Mouse (Mus musculus) left cerebral cortex, postnatal 10 days (tissue): Measurements from ENCODE around the gene Frmd5. TPM values are rescaled to one million over a fixed set of nuclear protein-coding genes. Genes with fewer than 3 reads are reported as not detected.
A peak's percentile ranks its signal among the peaks of the same experiment; 100 is the strongest.
"Not testable (repeated sequence)": the region's sequence is repeated elsewhere in the genome, so short reads cannot be mapped to it uniquely, and the experiment has no call there.

Experiments used
- DNase-seq, 2 experiments: peaks; one replicate each; pipeline ENCODE4 v3.0.0; 2021 to 2022; ENCODE audit warnings: low spot score in 2 of 2, mixed read lengths in 1 of 2; ENCODE audit errors: extremely low spot score in 1 of 2
- intact Hi-C: fragments of 180-260 bp; cut with DNase I; formaldehyde crosslinking; loops from one replicate; pipeline ENCODE4 v1.15.1; 2025
- total RNA-seq, 2 experiments: library from RNA; stranded (reverse); gene quantifications; 2 replicates each; pipeline ENCODE4 v1.2.3; 2021

Gene Frmd5
- 10 to 100 TPM; 44.0 to 46.4 TPM for total RNA-seq

- intact Hi-C loops, result no loop called here
- DNase-seq, result peak; percentile 94 to 95
Measured at GRCm38 (mm10) chr2:121806959-121807653, at the start of gene Frmd5. Gene Frmd5 (minus strand): TSS chr2:121807087.

GRCm38 (mm10) chr2:121853974-121854373 is 47.1 kb upstream of the Frmd5 start:
- intact Hi-C loops, result no loop called here
- no peak for DNase-seq

- intact Hi-C loops, result no loop called here
- no peak for DNase-seq
Measured at GRCm38 (mm10) chr2:121852045-121852444, 45.2 kb upstream of the Frmd5 start.

- no peak for DNase-seq
Measured at GRCm38 (mm10) chr2:121846050-121846449, 39.2 kb upstream of the Frmd5 start.

GRCm38 (mm10) chr2:121842249-121842648 is 35.4 kb upstream of the Frmd5 start:
- DNase-seq, result no peak
- intact Hi-C loops, result no loop called here

More at GRCm38 (mm10) chr2:121846050-121846449, 39.2 kb upstream of the Frmd5 start:
- intact Hi-C loops, result no loop called here

DNA sequence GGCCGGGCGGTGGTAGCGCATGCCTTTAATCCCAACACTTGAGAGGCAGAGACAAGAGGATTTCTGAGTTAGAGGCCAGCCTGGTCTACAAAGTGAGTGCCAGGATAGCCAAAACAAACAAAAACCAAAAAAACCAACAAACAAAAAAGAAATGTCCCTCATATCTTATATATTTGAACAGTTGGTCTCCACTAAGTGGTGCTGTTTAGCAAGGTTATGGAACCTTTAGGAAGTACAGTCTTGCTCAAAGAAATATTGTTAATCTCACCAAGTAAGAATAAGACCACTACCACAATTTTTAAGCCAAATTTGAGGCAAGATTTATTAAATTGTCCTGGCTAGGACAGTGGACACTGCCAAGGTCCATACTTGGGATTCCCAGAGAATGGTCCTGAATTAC is 34.6 kb upstream of the Frmd5 start:
- DNase-seq, result no peak
- intact Hi-C loops, result no loop called here

DNA sequence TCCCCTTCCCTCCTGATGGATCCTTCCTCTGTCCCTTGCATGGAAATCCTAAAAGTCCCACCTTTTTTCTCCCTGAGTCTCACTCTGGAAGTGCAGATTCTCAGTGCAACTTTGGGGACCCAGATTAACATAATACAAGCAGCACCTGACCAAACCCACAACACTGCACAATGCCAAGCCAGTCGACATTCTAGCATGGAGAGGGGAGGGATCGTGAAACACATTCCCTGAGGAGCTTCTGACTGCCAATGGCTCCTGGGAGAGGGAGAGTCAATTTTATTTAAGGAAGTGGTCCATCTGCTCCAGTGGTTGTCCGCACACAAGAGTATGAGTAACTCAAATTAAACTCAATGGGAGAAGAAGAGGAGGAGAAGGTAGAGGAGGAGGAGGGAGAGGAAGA is 28.0 kb upstream of the Frmd5 start:
- DNase-seq, result no peak
- intact Hi-C loops, result no loop called here

- intact Hi-C loops, result loop anchor here (2.0 kb wide), 1 partner anchor 262 kb away; no protein-coding TSS in a partner anchor
- peak; percentile 51 for DNase-seq
Measured at GRCm38 (mm10) chr2:121832484-121832894, 25.6 kb upstream of the Frmd5 start.

DNA sequence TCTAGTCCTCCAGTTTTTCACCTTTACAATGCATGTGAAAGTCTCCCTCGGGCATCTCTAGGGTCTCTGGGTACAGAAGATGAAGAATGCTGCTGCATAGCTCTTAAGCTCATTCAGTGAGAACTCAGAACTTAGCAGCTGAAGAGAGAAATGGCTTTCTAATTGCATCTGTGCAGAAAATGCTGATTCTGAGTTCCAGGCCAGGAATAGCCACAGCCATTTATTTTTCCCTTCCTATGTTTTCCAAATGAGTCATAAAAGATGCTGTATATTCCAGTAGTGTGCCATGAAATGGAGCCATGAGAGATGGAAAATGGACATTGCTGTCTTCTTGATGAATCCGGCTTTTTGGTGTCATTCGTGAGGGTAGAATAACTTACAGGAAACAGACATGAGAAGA is 21.5 kb upstream of the Frmd5 start:
- DNase-seq, result no peak

DNA sequence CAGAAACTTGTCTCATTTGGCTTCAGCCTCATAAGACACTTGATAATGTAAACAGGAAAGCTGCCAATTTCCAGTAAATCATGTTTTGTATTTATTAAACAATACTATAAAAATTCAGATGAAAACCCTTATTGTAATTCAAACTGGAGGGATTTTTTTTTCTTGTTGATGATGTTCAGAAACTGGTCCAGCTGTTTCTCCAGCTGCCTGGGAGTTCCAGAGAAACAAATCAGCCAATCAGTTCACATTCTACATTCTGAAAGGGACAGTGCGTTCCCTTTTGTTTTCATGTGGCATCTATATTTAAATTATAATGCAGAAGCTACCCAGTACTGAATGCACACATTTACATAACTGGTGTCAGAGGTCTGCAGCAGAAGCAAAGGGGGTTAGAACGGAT is 19.3 kb upstream of the Frmd5 start:
- DNase-seq, result no peak
- intact Hi-C loops, result no loop called here

More for the DNA sequence above, 21.5 kb upstream of the Frmd5 start:
- intact Hi-C loops, result no loop called here

DNA sequence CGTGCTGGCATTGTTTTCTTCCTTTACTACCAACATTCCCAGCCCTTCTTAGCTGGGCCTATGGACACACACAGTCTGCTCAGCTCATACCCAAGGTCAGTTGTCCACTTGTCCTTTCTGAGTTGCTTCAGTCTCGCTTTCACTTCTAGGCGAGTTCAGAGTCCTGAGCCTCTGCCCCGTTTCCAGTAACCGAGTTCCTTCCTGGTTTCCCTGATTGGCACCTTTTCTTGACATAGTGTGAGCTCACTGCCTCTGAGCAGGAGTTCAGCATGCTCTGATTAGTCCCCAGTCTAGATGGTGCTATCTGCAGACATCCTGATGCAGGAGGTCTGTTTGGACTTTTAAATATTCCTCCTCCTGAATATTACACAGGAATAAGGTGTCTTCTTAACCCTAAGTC is 17.8 kb upstream of the Frmd5 start:
- DNase-seq, result no peak
- intact Hi-C loops, result no loop called here

DNA sequence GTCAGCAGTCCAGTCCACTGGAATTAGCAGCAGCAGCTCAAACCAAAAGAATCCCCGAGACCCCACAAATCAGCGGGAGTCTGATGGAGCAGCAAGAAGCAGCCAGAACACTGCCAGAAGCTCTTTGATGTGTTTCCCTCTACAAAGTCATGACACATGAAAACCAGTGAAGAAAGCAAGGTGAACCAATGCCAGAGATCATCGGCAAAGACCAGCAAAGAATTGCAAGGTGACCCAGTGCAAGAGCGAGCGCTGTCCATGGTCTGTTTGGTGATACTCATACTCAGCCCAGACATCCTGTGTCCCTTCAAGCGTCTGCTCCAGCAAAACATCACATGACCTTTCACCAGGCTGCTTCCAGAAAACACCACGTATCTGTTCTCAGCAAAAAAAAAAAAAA is 14.9 kb upstream of the Frmd5 start:
- no peak for DNase-seq
- intact Hi-C loops, result no loop called here

DNA sequence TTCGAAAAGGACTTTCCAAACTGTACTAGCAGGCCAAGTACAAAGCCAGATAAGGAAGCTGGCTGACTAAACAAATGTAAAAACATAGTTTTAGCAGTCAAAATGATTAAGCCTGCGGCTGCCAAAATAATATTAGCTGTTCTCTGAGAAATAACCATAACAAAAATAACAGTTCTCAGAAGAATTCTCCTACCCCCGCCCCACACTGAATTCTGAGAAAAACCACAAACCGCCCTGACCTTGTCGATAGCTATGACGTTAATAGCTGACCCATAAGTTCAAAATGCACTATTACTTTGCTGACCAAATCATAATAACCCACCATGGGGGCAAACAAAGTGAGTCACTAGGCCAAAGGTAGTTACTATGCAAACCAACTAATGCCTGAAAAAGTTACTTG is 4.0 kb upstream of the Frmd5 start:
- DNase-seq, intact Hi-C loops: not testable (repeated sequence)

GRCm38 (mm10) chr2:121809126-121809525 is 2.2 kb upstream of the Frmd5 start:
- intact Hi-C loops, result no loop called here

DNA sequence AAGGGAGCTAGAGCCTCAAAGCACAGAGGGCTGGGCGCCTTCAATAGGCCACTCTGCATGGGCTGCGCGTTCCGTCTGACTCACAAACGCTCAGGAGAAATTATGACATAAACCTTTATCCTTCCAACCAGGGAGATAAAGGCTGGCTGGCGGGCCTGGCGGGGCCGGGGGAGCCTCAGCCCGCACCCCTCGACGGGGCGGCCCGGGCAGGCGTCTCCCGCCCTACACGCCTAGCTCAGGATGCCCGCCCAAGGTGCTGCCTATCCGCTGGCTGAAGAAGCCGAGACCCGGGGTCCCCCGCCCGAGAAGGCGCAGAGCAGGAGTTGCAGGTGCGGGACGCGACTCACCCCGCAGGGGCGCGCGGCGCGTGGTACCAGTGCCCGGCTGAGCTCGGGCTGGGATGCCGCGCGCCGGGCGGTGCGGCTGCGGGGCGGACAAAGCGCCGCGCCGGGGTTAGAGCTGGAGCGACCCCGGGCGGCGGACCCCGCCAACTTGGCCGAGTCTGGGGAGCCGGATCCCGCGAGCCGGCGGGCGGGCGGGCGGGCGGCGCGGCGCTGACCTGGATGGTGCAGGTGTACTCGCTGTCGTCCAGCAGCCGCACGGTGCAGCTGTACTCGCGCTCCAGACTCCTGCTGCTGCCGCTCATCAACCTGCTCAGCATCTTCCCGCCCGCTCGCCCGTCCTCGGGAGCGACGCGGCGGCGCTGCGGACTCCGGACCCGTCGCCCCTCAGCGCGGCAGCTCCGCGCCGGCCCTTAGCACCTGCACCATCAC is 530 bp downstream of the Frmd5 start:
- peak; percentile 16 to 65 for DNase-seq
- intact Hi-C loops, result no loop called here

More at GRCm38 (mm10) chr2:121809126-121809525, 2.2 kb upstream of the Frmd5 start:
- no peak for DNase-seq

DNA sequence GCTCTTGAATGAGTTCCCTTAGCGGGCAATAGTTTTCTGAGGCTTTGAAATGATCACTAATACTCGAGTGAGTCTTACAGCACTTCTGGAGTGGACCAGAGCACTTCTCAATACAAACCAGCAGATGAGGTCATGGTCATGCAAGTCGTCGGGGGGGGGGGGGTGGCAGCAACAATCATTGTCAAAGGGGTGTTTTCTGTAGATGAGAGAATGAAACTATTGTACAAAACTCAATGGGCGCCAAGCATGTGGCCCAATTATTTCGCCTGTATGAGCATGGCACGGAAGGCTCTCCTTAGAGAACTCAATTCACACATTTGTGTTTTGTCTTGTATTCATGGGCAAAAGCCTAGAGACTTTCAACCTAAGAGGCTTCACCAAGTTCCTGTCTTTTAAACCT is 7.8 kb downstream of the Frmd5 start:
- intact Hi-C loops, result no loop called here

DNA sequence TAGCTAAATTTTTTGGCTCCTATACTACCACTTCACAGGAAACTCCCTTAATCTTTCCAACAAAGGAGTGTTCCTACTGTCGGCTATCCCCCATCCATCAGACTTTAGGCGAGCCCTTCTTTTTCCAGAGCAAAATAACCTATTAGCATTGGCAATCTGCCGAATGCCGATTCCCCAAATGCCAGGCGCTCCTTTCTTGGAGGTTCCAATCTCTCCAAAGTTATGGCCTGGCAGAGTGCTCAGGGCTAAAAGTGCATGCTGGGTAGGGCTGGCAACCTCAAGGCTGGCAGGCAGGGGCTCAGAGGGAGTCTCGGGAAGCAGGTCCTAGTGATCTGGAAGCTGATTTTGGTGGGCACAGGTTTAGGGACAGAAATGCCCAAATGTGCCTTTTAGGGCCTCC is 10.9 kb downstream of the Frmd5 start:
- no peak for DNase-seq
- intact Hi-C loops, result no loop called here

More for the DNA sequence above, 7.8 kb downstream of the Frmd5 start:
- DNase-seq, result no peak

DNA sequence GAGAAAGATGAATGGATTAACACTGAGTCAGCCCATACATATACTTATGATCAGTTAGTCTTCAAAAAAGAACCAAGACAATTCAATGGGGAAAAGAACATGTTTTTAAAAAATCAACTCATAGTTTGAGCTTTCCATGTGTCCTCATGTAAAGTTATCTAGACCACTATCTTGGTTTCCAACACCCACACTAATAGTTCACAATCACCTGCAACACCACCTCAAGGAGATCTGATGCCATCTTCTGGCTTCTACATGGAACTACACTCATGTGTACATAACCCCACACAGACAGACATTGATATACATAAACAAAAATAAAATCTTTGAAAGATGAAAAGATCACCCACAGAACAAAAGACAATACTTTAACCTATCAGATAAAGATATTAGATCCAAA is 17.1 kb downstream of the Frmd5 start:
- intact Hi-C loops, result no loop called here
- no peak for DNase-seq

GRCm38 (mm10) chr2:121788415-121788814 is 18.5 kb downstream of the Frmd5 start:
- no peak for DNase-seq
- intact Hi-C loops, result no loop called here

DNA sequence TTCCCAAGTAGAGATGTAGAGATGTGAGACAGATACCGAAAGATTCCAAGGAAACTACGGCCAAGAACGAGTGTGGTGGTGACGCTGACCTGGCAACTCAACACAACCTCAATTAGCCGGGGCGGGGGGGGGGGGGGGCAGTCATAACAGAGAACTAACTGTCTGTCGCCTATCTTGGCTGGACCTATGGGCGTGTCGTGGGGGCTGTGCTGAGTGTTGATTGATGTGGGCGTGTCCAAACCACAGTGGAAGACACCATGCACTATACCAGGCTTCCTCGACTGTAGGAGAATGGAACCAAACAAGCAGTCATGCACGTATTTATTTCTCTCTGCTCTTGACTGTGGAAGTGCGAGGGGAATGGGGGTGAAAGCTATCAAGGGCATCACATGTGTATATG is 19.1 kb downstream of the Frmd5 start:
- intact Hi-C loops, result no loop called here
- no peak for DNase-seq
